Mouse (Mus musculus): ENCODE measurements at regions not wholly inside any gene's neighbourhood (a gene's known extent, or its start where the extent isn't known, plus 50 kb on each side); places are given as distances from the start of the nearest gene placed in this dataset.
"Not testable (repeated sequence)": the region's sequence is repeated elsewhere in the genome, so short reads cannot be mapped to it uniquely, and the experiment has no call there.

- DNase-seq (ENCODE audit: low spot score in 2 of 2) = no peak
These were observed 147.9 kb upstream of the Krtap11-1 start for GRCm38 (mm10) chr16:89718921-89719320.

GRCm38 (mm10) chr16:89715716-89716115, 144.7 kb upstream of the Krtap11-1 start:
- not testable (repeated sequence) for DNase-seq (ENCODE audit: low spot score in 2 of 2)

- DNase-seq (ENCODE audit: low spot score in 2 of 2) = no peak
These were observed 133.3 kb upstream of the Krtap11-1 start for GRCm38 (mm10) chr16:89704316-89704715.

- DNase-seq (ENCODE audit: low spot score in 2 of 2) = no peak
These were observed 132.2 kb upstream of the Krtap11-1 start for GRCm38 (mm10) chr16:89703158-89703557.

GRCm38 (mm10) chr16:89702406-89702805, 131.4 kb upstream of the Krtap11-1 start:
- no peak for DNase-seq (ENCODE audit: low spot score in 2 of 2)

- DNase-seq (ENCODE audit: low spot score in 2 of 2) = no peak
These were observed 130.8 kb upstream of the Krtap11-1 start for GRCm38 (mm10) chr16:89701741-89702140.

GRCm38 (mm10) chr16:89699710-89700109, 128.7 kb upstream of the Krtap11-1 start:
- DNase-seq (ENCODE audit: low spot score in 2 of 2) = no peak

- peak in 1 of 2 experiments; percentile 12 for DNase-seq (ENCODE audit: low spot score in 2 of 2)
These were observed 124.8 kb upstream of the Krtap11-1 start for GRCm38 (mm10) chr16:89695833-89696232.

- no peak for DNase-seq (ENCODE audit: low spot score in 2 of 2)
These were observed 124.4 kb upstream of the Krtap11-1 start for GRCm38 (mm10) chr16:89695406-89695805.

GRCm38 (mm10) chr16:89693321-89693720, 122.3 kb upstream of the Krtap11-1 start:
- DNase-seq (ENCODE audit: low spot score in 2 of 2) = no peak

- DNase-seq (ENCODE audit: low spot score in 2 of 2) = no peak
These were observed 108.5 kb upstream of the Krtap11-1 start for GRCm38 (mm10) chr16:89679438-89679837.

- no peak for DNase-seq (ENCODE audit: low spot score in 2 of 2)
These were observed 107.5 kb upstream of the Krtap11-1 start for GRCm38 (mm10) chr16:89678446-89679015.

GRCm38 (mm10) chr16:89675009-89675785, 104.2 kb upstream of the Krtap11-1 start:
- no peak for DNase-seq (ENCODE audit: low spot score in 2 of 2)

GRCm38 (mm10) chr16:89674159-89674902, 103.3 kb upstream of the Krtap11-1 start:
- no peak for DNase-seq (ENCODE audit: low spot score in 2 of 2)

- no peak for DNase-seq (ENCODE audit: low spot score in 2 of 2)
These were observed 100.3 kb upstream of the Krtap11-1 start for GRCm38 (mm10) chr16:89671188-89671726.

- DNase-seq (ENCODE audit: low spot score in 2 of 2) = no peak
These were observed 89.1 kb upstream of the Krtap11-1 start for GRCm38 (mm10) chr16:89660071-89660470.

GRCm38 (mm10) chr16:89656036-89656435, 85.1 kb upstream of the Krtap11-1 start:
- no peak for DNase-seq (ENCODE audit: low spot score in 2 of 2)

- DNase-seq (ENCODE audit: low spot score in 2 of 2) = no peak
These were observed 77.7 kb upstream of the Krtap11-1 start for GRCm38 (mm10) chr16:89648651-89649050.

- no peak for DNase-seq (ENCODE audit: low spot score in 2 of 2)
These were observed 63.1 kb upstream of the Krtap11-1 start for GRCm38 (mm10) chr16:89633917-89634601.

GRCm38 (mm10) chr16:89632114-89632622, 61.2 kb upstream of the Krtap11-1 start:
- DNase-seq (ENCODE audit: low spot score in 2 of 2) = no peak

Measured in adrenal gland, adult 18-20 months (tissue).